Mouse (Mus musculus) gonadal fat pad, adult 2 months (tissue): ENCODE measurements at regions not wholly inside any gene's neighbourhood (a gene's known extent, or its start where the extent isn't known, plus 50 kb on each side); places are given as distances from the start of the nearest gene placed in this dataset.
A peak's percentile ranks its signal among the peaks of the same experiment; 100 is the strongest.
"Not testable (repeated sequence)": the region's sequence is repeated elsewhere in the genome, so short reads cannot be mapped to it uniquely, and the experiment has no call there.

Experiments
- DNase-seq: peaks from one replicate; pipeline ENCODE4 v3.0.0-alpha.2; 2012; ENCODE audit warnings: low read depth

- no peak for DNase-seq
These were observed 409.4 kb upstream of the Ercc4 start for GRCm38 (mm10) chr16:12700088-12700487.

GRCm38 (mm10) chr16:12703818-12704590 lies 405.5 kb upstream of the Ercc4 start:
- DNase-seq: no peak

- no peak for DNase-seq
These were observed 402.6 kb upstream of the Ercc4 start for GRCm38 (mm10) chr16:12706907-12707306.

GRCm38 (mm10) chr16:12721368-12721767 lies 388.1 kb upstream of the Ercc4 start:
- DNase-seq: not testable (repeated sequence)

- DNase-seq: no peak
These were observed 383.4 kb upstream of the Ercc4 start for GRCm38 (mm10) chr16:12726043-12726442.

- DNase-seq: not testable (repeated sequence)
These were observed 379.2 kb upstream of the Ercc4 start for GRCm38 (mm10) chr16:12730167-12730730.

- DNase-seq: no peak
These were observed 377.9 kb upstream of the Ercc4 start for GRCm38 (mm10) chr16:12731588-12731987.

- no peak for DNase-seq
These were observed 367.0 kb upstream of the Ercc4 start for GRCm38 (mm10) chr16:12742472-12742871.

GRCm38 (mm10) chr16:12753181-12753580 lies 356.3 kb upstream of the Ercc4 start:
- DNase-seq: no peak

GRCm38 (mm10) chr16:12754361-12754760 lies 355.1 kb upstream of the Ercc4 start:
- no peak for DNase-seq

GRCm38 (mm10) chr16:12758594-12758993 lies 350.9 kb upstream of the Ercc4 start:
- no peak for DNase-seq

GRCm38 (mm10) chr16:12764166-12764565 lies 345.3 kb upstream of the Ercc4 start:
- no peak for DNase-seq

GRCm38 (mm10) chr16:12764608-12765007 lies 344.9 kb upstream of the Ercc4 start:
- peak; percentile 10 for DNase-seq

GRCm38 (mm10) chr16:12766846-12767245 lies 342.6 kb upstream of the Ercc4 start:
- no peak for DNase-seq

GRCm38 (mm10) chr16:12768161-12768895 lies 341.2 kb upstream of the Ercc4 start:
- DNase-seq: no peak

GRCm38 (mm10) chr16:12770482-12770881 lies 339.0 kb upstream of the Ercc4 start:
- DNase-seq: no peak

GRCm38 (mm10) chr16:12772535-12772934 lies 336.9 kb upstream of the Ercc4 start:
- DNase-seq: no peak

GRCm38 (mm10) chr16:12775876-12776275 lies 333.6 kb upstream of the Ercc4 start:
- no peak for DNase-seq

- no peak for DNase-seq
These were observed 330.4 kb upstream of the Ercc4 start for GRCm38 (mm10) chr16:12779079-12779478.

GRCm38 (mm10) chr16:12780635-12781034 lies 328.8 kb upstream of the Ercc4 start:
- DNase-seq: no peak

- no peak for DNase-seq
These were observed 323.7 kb upstream of the Ercc4 start for GRCm38 (mm10) chr16:12785828-12786227.

GRCm38 (mm10) chr16:12798523-12798922 lies 311.0 kb upstream of the Ercc4 start:
- no peak for DNase-seq

GRCm38 (mm10) chr16:12800181-12800580 lies 309.3 kb upstream of the Ercc4 start:
- no peak for DNase-seq
